Mouse (Mus musculus): ENCODE data around the gene Man2b2.

GRCm38 (mm10) chr5:36866701-36867250 is 36.3 kb upstream of the Man2b2 start:
- no peak for TF ChIP-seq POLR2A (IDR thresholded peaks at IDR 0.05; ENCODE audit: insufficient read length, low read depth)
- no peak for TF ChIP-seq E2F4 (IDR thresholded peaks at IDR 0.05; ENCODE audit: insufficient read depth)
- TF ChIP-seq MYOG (IDR thresholded peaks at IDR 0.05; ENCODE audit: control insufficient read depth in 1 of 3, insufficient read depth in 1 of 3, insufficient read length in 2 of 3, low read depth in 2 of 3) = no peak
- no peak for TF ChIP-seq USF1 (IDR thresholded peaks at IDR 0.05; ENCODE audit: low read depth)

Data from myocyte (in vitro differentiated cells).